Mouse (Mus musculus) neural tube, embryonic 11.5 days (tissue): ENCODE results near the gene Hmcn2. TPM values are rescaled to one million over a fixed set of nuclear protein-coding genes. Genes with fewer than 3 reads are reported as not detected.
A peak's percentile ranks its signal among the peaks of the same experiment; 100 is the strongest.

Experiments used
- ATAC-seq: fragments of 200-750 bp; cut with Nextera tagmentation; 2 replicates; pipeline ENCODE4 v1.8.0; 2017; ENCODE audit warnings: moderate number of reproducible peaks, mild to moderate bottlenecking, moderate TSS enrichment, moderate library complexity; ENCODE audit not compliant: insufficient read depth, low FRiP score, low TSS enrichment
- DNase-seq: peaks from one replicate; pipeline ENCODE4 v3.0.0-alpha.2; 2015; ENCODE audit warnings: low spot score
- H3K27ac ChIP-seq: fragments of 300-500 bp; sonication (generic); 2 replicates; pipeline ENCODE4 v1.5.1; 2014; ENCODE audit warnings: low read depth, mild to moderate bottlenecking, low read length
- H3K27me3 ChIP-seq: fragments of 300-500 bp; sonication (generic); 2 replicates; pipeline ENCODE4 v1.6.1; 2014; ENCODE audit warnings: mild to moderate bottlenecking, low read length, mixed read lengths; ENCODE audit not compliant: control insufficient read depth, insufficient read depth
- H3K36me3 ChIP-seq: fragments of 300-500 bp; sonication (generic); 2 replicates; pipeline ENCODE4 v1.6.1; 2014; ENCODE audit warnings: mild to moderate bottlenecking, low read length, moderate library complexity, mixed read lengths; ENCODE audit not compliant: control insufficient read depth, insufficient read depth
- H3K4me1 ChIP-seq: fragments of 300-500 bp; sonication (generic); 2 replicates; pipeline ENCODE4 v1.6.1; 2014; ENCODE audit warnings: low read length, mixed read lengths; ENCODE audit not compliant: control insufficient read depth, insufficient read depth
- H3K4me2 ChIP-seq: fragments of 300-500 bp; sonication (generic); 2 replicates; pipeline ENCODE4 v1.6.1; 2014; ENCODE audit warnings: low read depth, mild to moderate bottlenecking, moderate library complexity
- H3K4me3 ChIP-seq: fragments of 300-500 bp; sonication (generic); 2 replicates; pipeline ENCODE4 v1.5.1; 2014; ENCODE audit warnings: low read depth, low read length
- H3K9ac ChIP-seq: fragments of 300-500 bp; sonication (generic); 2 replicates; pipeline ENCODE4 v1.6.1; 2014; ENCODE audit warnings: mild to moderate bottlenecking, low read length
- H3K9me3 ChIP-seq: fragments of 300-500 bp; sonication (generic); 2 replicates; pipeline ENCODE4 v1.6.1; 2016; ENCODE audit warnings: low read length; ENCODE audit not compliant: control insufficient read depth
- WGBS: fragments of 180-500 bp; shearing (Covaris S2); extraction: QIAGEN DNeasy Blood & Tissue Kit; methylation state at CpG from one replicate; pipeline ENCODE4 v1.1.7; 2014; 5-methylcytosine and 5-hydroxymethylcytosine counted together
- polyA plus RNA-seq: library from polyadenylated mRNA; unstranded; fragments of >200 nt; fragmentation: Nextera tagmentation; extraction: Ambion mirVana; gene quantifications from 2 replicates; pipeline ENCODE4 v1.2.1, GENCODE M21; 2014

The Hmcn2 gene
- polyA plus RNA-seq, 1 experiment from 2014 or later: 0.17 TPM

DNA sequence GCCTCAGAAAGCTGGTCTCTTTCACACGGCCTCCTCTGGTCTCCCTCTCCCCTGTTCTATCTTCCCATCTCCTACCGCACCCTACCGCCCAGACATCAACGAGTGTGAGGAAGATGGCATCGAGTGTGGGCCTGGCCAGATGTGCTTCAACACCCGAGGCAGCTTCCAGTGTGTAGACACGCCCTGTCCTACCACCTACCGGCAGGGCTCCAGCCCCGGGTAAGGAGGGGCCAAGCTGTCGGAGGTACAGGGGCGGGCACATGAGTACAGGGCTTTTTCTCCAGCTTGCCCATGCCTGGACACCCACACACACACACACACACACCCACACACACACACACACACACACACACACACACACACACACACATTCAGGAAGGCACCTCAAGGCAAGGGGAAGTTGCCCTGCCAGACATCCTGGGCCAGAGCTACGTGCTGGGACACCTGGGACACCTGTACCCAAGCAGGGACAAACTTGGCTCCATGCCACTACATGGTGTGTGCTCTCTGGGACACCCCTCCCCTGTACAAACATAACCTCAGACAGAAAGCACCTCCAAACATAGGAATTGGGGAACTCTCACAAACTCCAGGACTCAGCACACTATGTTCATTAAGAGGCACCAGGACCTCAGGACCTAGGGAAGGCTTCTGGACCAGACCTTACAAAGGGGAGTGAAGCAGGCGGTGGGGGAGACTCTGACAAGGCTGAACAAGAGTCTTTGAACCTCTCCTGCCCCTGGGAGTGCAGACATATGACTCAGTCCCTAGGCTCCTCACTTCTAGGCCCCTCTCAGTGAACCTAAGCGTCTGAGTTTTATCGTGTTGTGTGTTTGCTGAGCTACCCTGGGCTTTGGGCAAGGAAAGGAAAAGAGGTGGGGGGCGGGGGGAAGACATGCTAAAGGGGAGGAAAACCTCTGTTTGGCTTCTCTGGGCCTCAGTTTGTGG is 145.0 kb downstream of the Hmcn2 start:
- Histone ChIP-seq H3K27me3 (peaks cover 21% of the 10 kb centered on the region), H3K9ac (no peak overlapping the region), H3K9me3 (no peaks in the 10 kb centered on the region), H3K4me3 (no peak overlapping the region), H3K4me2 (peak overlapping the region; percentile 79), H3K36me3 (no peaks in the 10 kb centered on the region), H3K27ac (no peak overlapping the region), H3K4me1 (no peaks in the 10 kb centered on the region)
- DNase-seq: no peak
- ATAC-seq: no peak
- 39% methylated on average over 16 of the region's 16 CpGs for WGBS

DNA sequence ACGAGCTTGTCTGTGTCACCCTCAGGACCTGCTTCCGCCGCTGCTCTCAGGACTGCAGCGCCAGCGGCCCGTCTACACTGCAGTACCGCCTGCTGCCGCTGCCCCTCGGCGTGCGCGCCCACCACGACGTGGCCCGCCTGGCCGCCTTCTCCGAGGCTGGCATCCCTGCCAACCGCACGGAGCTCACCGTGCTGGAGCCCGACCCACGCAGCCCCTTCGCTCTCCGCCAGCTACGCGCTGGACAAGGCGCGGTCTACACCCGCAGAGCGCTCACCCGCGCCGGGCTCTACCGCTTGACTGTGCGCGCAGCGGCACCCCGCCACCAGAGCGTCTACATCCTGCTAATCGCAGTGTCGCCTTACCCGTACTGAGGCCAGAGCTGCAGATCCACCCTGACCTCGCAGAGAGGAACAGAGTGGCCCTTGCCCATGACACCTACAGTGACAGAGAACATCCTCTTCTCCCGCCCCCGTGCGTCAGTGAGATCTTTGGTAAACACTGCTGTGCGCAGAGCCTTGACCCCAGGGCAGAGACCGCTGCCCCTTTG is 145.9 kb downstream of the Hmcn2 start:
- Histone ChIP-seq H3K36me3 (no peaks in the 10 kb centered on the region), H3K4me1 (no peaks in the 10 kb centered on the region), H3K9me3 (no peaks in the 10 kb centered on the region), H3K9ac (peak overlapping the region; percentile 41; the same call in 1 of the 2 replicates), H3K27ac (no peak overlapping the region), H3K4me2 (peak overlapping the region; percentile 79), H3K4me3 (peak overlapping the region; percentile 33), H3K27me3 (peaks cover 21% of the 10 kb centered on the region)
- no peak for ATAC-seq
- peak; percentile 70 for DNase-seq
- 2% methylated on average over 48 of the region's 48 CpGs for WGBS

DNA sequence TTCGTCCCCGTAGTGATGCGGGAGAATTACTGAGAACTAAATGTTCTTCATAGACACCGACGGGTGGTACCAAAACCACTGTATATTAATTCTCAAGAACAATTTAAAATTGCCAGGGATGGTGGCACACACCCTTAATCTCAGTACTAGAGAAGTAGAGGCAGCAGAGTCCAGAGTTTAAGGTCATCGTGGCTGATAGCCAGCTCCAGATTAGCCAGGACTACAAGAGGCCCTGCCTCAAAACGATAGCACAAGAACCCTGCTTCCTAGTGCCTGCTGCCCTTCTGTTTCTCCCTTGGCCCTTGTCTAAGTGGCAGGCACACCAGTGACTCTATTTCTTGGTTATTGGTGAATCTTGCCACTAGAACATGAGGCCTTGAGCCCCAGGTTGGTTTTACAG is 146.7 kb downstream of the Hmcn2 start:
- 77% methylated on average over 7 of the region's 7 CpGs for WGBS
- no peak overlapping the region for H3K27ac ChIP-seq
- ATAC-seq (no peak), DNase-seq (no peak)
- no peaks in the 10 kb centered on the region for H3K4me1 ChIP-seq
- H3K4me2 ChIP-seq: no peak overlapping the region
- no peak overlapping the region for H3K9ac ChIP-seq
- no peak overlapping the region for H3K4me3 ChIP-seq
- no peaks in the 10 kb centered on the region for H3K9me3 ChIP-seq
- peaks cover 21% of the 10 kb centered on the region for H3K27me3 ChIP-seq
- no peaks in the 10 kb centered on the region for H3K36me3 ChIP-seq

DNA sequence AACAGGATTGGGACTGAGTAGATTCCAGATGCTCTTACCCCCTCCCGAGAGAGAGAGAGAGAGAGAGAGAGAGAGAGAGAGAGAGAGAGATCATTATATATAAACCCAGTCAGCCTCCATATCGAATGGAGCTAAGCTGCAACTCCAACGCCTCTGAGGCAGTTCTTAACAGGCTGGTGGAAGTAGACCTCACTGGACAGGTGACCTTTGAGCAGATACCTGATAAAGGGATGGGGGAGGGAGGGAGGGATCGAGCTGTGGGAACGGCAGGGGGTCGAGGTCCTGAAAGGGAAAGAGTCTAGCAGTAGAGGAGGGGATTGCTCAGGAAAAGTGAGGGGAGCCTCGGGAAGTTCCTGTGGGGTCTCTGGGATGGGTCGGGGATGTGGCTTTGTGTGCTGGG is 147.8 kb downstream of the Hmcn2 start:
- Histone ChIP-seq H3K4me3 (no peak overlapping the region), H3K9me3 (no peaks in the 10 kb centered on the region), H3K36me3 (no peaks in the 10 kb centered on the region), H3K9ac (no peak overlapping the region), H3K4me1 (no peaks in the 10 kb centered on the region), H3K27ac (no peak overlapping the region), H3K27me3 (peaks cover 21% of the 10 kb centered on the region), H3K4me2 (no peak overlapping the region)
- ATAC-seq (no peak), DNase-seq (no peak)
- 37% methylated on average over 8 of the region's 8 CpGs for WGBS

DNA sequence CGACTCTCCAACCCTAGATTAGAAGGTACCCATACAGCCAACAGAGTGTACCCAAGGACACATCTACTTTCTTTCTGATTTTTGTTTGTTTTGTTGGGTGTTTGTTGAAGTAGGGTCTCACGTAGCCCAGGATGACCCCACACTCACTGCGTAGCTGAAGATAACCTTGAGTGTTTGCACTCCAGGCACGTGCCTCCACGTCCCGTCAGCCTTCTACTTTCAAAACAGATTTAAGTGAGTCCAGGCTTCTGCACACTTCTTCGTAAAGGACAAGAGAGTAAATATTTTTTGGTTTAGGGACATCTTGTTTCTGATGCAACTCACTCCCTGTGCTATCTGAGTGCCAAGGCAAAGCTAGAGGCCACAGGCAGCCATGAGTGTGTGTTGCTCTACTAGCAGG is 149.0 kb downstream of the Hmcn2 start:
- Histone ChIP-seq H3K27me3 (peaks cover 22% of the 10 kb centered on the region), H3K4me3 (no peak overlapping the region), H3K27ac (no peak overlapping the region), H3K36me3 (no peaks in the 10 kb centered on the region), H3K9me3 (no peaks in the 10 kb centered on the region), H3K4me1 (no peaks in the 10 kb centered on the region), H3K4me2 (no peak overlapping the region), H3K9ac (no peak overlapping the region)
- WGBS: 89% methylated on average over 7 of the region's 7 CpGs
- ATAC-seq (no peak), DNase-seq (no peak)

DNA sequence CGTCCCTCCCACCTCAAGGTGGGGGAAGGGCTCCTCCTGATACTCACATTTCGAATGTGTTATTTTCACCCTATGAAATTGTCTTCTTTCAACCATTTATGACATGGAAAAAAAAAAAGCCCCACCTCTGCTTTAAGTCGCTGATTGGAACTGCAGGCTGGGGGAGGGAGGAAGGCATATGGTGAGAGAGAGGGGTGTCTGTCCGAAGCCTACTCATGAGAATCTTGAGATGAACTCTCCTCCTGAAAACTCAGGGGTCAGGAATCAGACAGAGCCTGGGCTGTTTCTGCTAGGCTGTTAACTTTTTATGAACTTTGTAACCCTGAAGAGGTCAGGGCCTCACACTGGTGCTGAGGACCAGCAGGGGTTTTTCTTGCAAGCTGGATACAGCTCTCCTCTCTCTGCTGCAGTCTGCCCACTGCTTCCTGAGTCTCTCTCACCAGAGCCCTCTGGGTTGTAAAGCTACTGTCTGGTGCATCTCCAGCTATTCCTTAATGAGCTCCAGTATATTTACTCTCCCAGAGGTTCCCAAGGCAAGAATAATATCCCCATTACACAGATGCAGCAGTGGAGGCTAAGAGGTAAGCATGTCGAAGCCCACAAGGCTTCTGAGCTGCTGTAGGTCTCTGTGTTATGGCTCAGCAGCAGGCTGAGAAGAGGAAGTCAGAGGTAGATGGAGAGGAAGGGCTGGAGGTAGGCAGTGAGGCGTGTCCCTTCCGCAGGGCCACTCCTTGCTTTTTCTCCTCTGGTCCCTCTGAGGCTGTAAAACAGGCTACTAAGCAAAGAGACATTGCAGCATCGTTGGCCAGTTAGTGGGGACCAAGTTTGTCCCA is 149.7 kb downstream of the Hmcn2 start:
- H3K9ac ChIP-seq: no peak overlapping the region
- no peaks in the 10 kb centered on the region for H3K9me3 ChIP-seq
- no peaks in the 10 kb centered on the region for H3K4me1 ChIP-seq
- no peak overlapping the region for H3K4me3 ChIP-seq
- no peaks in the 10 kb centered on the region for H3K36me3 ChIP-seq
- H3K4me2 ChIP-seq: no peak overlapping the region
- ATAC-seq (no peak), DNase-seq (no peak)
- 39% methylated on average over 8 of the region's 8 CpGs for WGBS
- H3K27ac ChIP-seq: no peak overlapping the region
- peaks cover 26% of the 10 kb centered on the region for H3K27me3 ChIP-seq

DNA sequence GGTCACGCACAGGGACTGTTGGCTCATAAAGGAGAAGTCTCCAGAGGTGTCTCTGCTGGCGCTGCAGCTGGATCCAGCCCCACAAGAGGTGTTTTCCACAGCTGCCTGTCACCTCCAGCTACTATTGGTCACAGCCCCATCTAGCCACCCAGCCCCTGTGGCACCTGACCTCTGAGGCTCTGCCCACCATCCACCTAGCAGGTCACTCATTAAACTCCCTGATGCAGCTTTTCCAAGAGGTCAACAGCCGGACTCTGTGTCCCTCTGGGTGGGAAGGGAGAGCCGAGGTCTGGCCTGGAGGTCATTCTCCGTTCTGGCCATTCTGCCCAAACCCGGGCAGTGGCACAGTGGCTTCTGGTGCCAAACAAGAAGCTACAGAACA is 150.3 kb downstream of the Hmcn2 start:
- Histone ChIP-seq H3K4me1 (no peaks in the 10 kb centered on the region), H3K9me3 (no peaks in the 10 kb centered on the region), H3K4me3 (no peak overlapping the region), H3K27ac (no peak overlapping the region), H3K27me3 (peaks cover 29% of the 10 kb centered on the region), H3K4me2 (no peak overlapping the region), H3K36me3 (no peaks in the 10 kb centered on the region), H3K9ac (no peak overlapping the region)
- no peak for ATAC-seq
- DNase-seq: no peak
- WGBS: 69% methylated on average over 6 of the region's 6 CpGs

DNA sequence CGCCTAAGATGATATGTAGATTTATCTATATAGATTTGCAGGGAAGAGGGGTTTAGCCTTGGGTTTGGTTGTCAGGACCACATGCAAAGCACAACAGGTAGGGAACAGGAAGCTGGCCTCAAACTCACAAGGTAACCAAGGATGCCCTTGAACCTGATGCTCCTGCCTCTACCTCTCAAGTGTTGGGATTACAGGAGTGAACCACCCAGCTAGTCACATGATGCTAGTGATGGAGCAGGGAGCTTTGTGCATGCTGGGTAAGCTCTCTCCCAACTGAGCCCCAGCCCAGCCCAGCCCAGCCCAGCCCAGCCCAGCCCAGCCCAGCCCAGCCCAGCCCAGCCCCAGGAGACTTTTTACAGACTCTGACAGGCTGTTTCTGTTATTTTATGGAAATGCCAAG is 153.2 kb downstream of the Hmcn2 start:
- Histone ChIP-seq H3K9ac (no peak overlapping the region), H3K27me3 (peaks cover 38% of the 10 kb centered on the region), H3K36me3 (no peaks in the 10 kb centered on the region), H3K4me1 (peaks cover 6% of the 10 kb centered on the region; the same call in 1 of the 2 replicates), H3K27ac (no peak overlapping the region), H3K9me3 (no peaks in the 10 kb centered on the region), H3K4me3 (no peak overlapping the region), H3K4me2 (no peak overlapping the region)
- WGBS: 79% methylated on average over 1 of the region's 1 CpGs
- ATAC-seq (no peak), DNase-seq (no peak)
